Mouse (Mus musculus): Measurements from ENCODE around the gene Slc8b1. TPM values are rescaled to one million over a fixed set of nuclear protein-coding genes. Genes with fewer than 3 reads are reported as not detected.

Gene Slc8b1
- polyA plus RNA-seq, 1 experiment = 40.0 TPM

GRCm38 (mm10) chr5:120534071-120534685, 23.2 kb downstream of the Slc8b1 start:
- no peak for TF ChIP-seq CTCF (IDR thresholded peaks at IDR 0.05; ENCODE audit: insufficient read depth, low read length)
- no peak for DNase-seq
- H3K4me1 ChIP-seq (ENCODE audit: control insufficient read depth, insufficient read depth, low read length) = no peaks in the 10 kb centered on the region
- no peak overlapping the region for H3K4me3 ChIP-seq (replicated peaks; ENCODE audit: extremely low read depth, low read depth, low read length)
- WGBS = 68% methylated on average over 15 of the region's 15 CpGs

- DNase-seq = no peak
- Histone ChIP-seq H3K4me1 (ENCODE audit: control insufficient read depth, insufficient read depth, low read length) (no peaks in the 10 kb centered on the region), H3K4me3 (replicated peaks; ENCODE audit: extremely low read depth, low read depth, low read length) (no peak overlapping the region)
- no peak for TF ChIP-seq POLR2A (IDR thresholded peaks at IDR 0.05; ENCODE audit: borderline replicate concordance, extremely low read depth, low read depth, low read length)
- no peak for TF ChIP-seq CTCF (IDR thresholded peaks at IDR 0.05; ENCODE audit: insufficient read depth, low read length)
- WGBS = 55% methylated on average over 2 of the region's 2 CpGs
Observed at GRCm38 (mm10) chr5:120534686-120535075, 23.7 kb downstream of the Slc8b1 start.

GRCm38 (mm10) chr5:120536046-120536445, 25.1 kb downstream of the Slc8b1 start:
- 66% methylated on average over 13 of the region's 13 CpGs for WGBS
- Histone ChIP-seq H3K4me1 (ENCODE audit: control insufficient read depth, insufficient read depth, low read length) (no peaks in the 10 kb centered on the region), H3K4me3 (replicated peaks; ENCODE audit: extremely low read depth, low read depth, low read length) (no peak overlapping the region)
- DNase-seq = no peak
- no peak for TF ChIP-seq POLR2A (IDR thresholded peaks at IDR 0.05; ENCODE audit: borderline replicate concordance, extremely low read depth, low read depth, low read length)
- TF ChIP-seq CTCF (IDR thresholded peaks at IDR 0.05; ENCODE audit: insufficient read depth, low read length) = no peak

GRCm38 (mm10) chr5:120536632-120537031, 25.7 kb downstream of the Slc8b1 start:
- TF ChIP-seq CTCF (IDR thresholded peaks at IDR 0.05; ENCODE audit: insufficient read depth, low read length) (no peak), POLR2A (IDR thresholded peaks at IDR 0.05; ENCODE audit: borderline replicate concordance, extremely low read depth, low read depth, low read length) (no peak)
- 74% methylated on average over 5 of the region's 5 CpGs for WGBS
- no peak for DNase-seq
- H3K4me1 ChIP-seq (ENCODE audit: control insufficient read depth, insufficient read depth, low read length) = no peaks in the 10 kb centered on the region
- H3K4me3 ChIP-seq (replicated peaks; ENCODE audit: extremely low read depth, low read depth, low read length) = no peak overlapping the region

- DNase-seq = no peak
- WGBS = 79% methylated on average over 11 of the region's 11 CpGs
- TF ChIP-seq POLR2A (IDR thresholded peaks at IDR 0.05; ENCODE audit: borderline replicate concordance, extremely low read depth, low read depth, low read length) (no peak), CTCF (IDR thresholded peaks at IDR 0.05; ENCODE audit: insufficient read depth, low read length) (no peak)
- Histone ChIP-seq H3K4me1 (ENCODE audit: control insufficient read depth, insufficient read depth, low read length) (no peaks in the 10 kb centered on the region), H3K4me3 (replicated peaks; ENCODE audit: extremely low read depth, low read depth, low read length) (no peak overlapping the region)
Observed at GRCm38 (mm10) chr5:120548236-120548850, 37.4 kb downstream of the Slc8b1 start.

- TF ChIP-seq POLR2A (IDR thresholded peaks at IDR 0.05; ENCODE audit: borderline replicate concordance, extremely low read depth, low read depth, low read length) = no peak
- TF ChIP-seq CTCF (IDR thresholded peaks at IDR 0.05; ENCODE audit: insufficient read depth, low read length) = no peak
- DNase-seq = no peak
- Histone ChIP-seq H3K4me3 (replicated peaks; ENCODE audit: extremely low read depth, low read depth, low read length) (no peak overlapping the region), H3K4me1 (ENCODE audit: control insufficient read depth, insufficient read depth, low read length) (no peaks in the 10 kb centered on the region)
- whole genome bisulfite sequencing = 68% methylated on average over 5 of the region's 5 CpGs
Observed at GRCm38 (mm10) chr5:120550137-120550536, 39.2 kb downstream of the Slc8b1 start.

DNA sequence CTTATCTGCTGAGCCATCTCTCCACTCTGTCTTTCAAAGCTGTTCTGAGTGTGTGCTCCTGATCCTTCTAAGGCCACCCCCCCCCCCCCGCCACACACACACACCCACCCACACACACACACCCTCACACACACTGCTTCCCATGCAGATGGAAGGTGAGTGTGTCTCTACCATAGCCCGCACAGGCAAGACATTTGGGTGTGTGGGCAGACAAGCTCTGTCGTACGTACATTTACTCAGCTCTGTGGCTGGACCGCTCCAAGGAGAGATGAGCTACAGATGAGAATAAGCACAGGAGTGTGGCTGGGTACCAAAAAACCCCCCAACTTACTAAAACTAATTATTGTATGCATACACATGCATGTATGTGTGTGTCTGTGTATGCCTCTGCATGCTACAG, 39.7 kb downstream of the Slc8b1 start:
- Histone ChIP-seq H3K4me3 (replicated peaks; ENCODE audit: extremely low read depth, low read depth, low read length) (no peak overlapping the region), H3K4me1 (ENCODE audit: control insufficient read depth, insufficient read depth, low read length) (no peaks in the 10 kb centered on the region)
- TF ChIP-seq CTCF (IDR thresholded peaks at IDR 0.05; ENCODE audit: insufficient read depth, low read length) (no peak), POLR2A (IDR thresholded peaks at IDR 0.05; ENCODE audit: borderline replicate concordance, extremely low read depth, low read depth, low read length) (no peak)
- DNase-seq = no peak
- 99% methylated on average over 5 of the region's 5 CpGs for WGBS

DNA sequence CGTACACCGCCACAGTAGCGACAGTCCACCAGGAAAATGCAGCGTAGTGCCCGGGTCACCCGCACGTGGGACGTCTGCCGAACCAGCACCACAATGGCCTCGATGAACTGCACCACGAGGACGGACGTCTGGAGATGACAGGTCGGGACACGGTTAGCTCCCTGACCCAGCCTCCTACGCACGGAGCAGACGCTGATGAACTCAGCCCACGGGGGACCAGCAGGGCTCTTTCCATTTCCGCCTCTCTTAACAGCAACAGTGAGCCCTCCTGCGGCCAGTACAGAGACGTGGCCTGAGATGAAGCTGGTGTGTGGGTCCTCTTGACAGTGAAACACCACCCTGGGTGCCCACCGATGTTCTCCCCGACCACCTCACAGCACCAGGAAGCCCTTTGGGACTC, 44.9 kb downstream of the Slc8b1 start:
- TF ChIP-seq POLR2A (IDR thresholded peaks at IDR 0.05; ENCODE audit: borderline replicate concordance, extremely low read depth, low read depth, low read length) (no peak), CTCF (IDR thresholded peaks at IDR 0.05; ENCODE audit: insufficient read depth, low read length) (no peak)
- no peak for DNase-seq
- WGBS = 90% methylated on average over 24 of the region's 24 CpGs
- Histone ChIP-seq H3K4me1 (ENCODE audit: control insufficient read depth, insufficient read depth, low read length) (no peaks in the 10 kb centered on the region), H3K4me3 (replicated peaks; ENCODE audit: extremely low read depth, low read depth, low read length) (no peak overlapping the region)

- no peak overlapping the region for H3K4me3 ChIP-seq (replicated peaks; ENCODE audit: extremely low read depth, low read depth, low read length)
- no peak for TF ChIP-seq CTCF (IDR thresholded peaks at IDR 0.05; ENCODE audit: insufficient read depth, low read length)
- no peak for TF ChIP-seq POLR2A (IDR thresholded peaks at IDR 0.05; ENCODE audit: borderline replicate concordance, extremely low read depth, low read depth, low read length)
- peaks cover 7% of the 10 kb centered on the region for H3K4me1 ChIP-seq (ENCODE audit: control insufficient read depth, insufficient read depth, low read length)
- WGBS = 73% methylated on average over 8 of the region's 8 CpGs
- no peak for DNase-seq
Observed at GRCm38 (mm10) chr5:120558041-120558440, 47.1 kb downstream of the Slc8b1 start.

DNA sequence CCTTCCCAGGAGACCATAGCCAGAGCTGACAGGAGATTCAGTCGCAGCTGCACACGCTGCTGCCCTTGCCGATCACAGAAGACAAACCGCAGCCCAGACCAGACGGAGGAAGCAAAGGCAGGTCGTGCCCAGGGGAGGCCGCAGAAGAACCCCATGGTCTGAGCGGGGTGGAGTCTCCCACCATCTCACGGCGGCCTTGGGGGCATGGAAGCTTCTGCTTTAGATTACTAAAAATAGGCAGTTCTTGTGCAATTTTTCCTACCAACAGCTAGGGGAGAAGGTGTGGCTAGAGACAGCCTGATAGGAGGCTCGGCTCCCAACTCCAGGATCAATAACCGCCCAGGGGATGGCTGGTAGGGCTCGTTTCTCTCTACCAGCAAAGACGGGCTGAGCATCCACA, 47.8 kb downstream of the Slc8b1 start:
- Histone ChIP-seq H3K4me3 (replicated peaks; ENCODE audit: extremely low read depth, low read depth, low read length) (no peak overlapping the region), H3K4me1 (ENCODE audit: control insufficient read depth, insufficient read depth, low read length) (peaks cover 13% of the 10 kb centered on the region)
- DNase-seq = no peak
- 63% methylated on average over 14 of the region's 14 CpGs for WGBS
- TF ChIP-seq CTCF (IDR thresholded peaks at IDR 0.05; ENCODE audit: insufficient read depth, low read length) (no peak), POLR2A (IDR thresholded peaks at IDR 0.05; ENCODE audit: borderline replicate concordance, extremely low read depth, low read depth, low read length) (no peak)

Data from lung, adult 2 months (tissue).